Mouse (Mus musculus) spleen, adult 2 months (tissue): ENCODE data around the gene Onecut3.

Experiments used
- CTCF ChIP-seq: fragments of 200-500 bp; IDR thresholded peaks from 2 replicates; pipeline ENCODE4 v1.5.1; 2011; ENCODE audit warnings: mild to moderate bottlenecking, inconsistent platforms; ENCODE audit not compliant: insufficient read depth, insufficient read length, insufficient replicate concordance; ENCODE audit errors: extremely low read depth
- POLR2A ChIP-seq: fragments of 200-500 bp; IDR thresholded peaks from 2 replicates; pipeline ENCODE4 v1.6.1; 2011; ENCODE audit warnings: low read depth, low read length, inconsistent platforms

DNA sequence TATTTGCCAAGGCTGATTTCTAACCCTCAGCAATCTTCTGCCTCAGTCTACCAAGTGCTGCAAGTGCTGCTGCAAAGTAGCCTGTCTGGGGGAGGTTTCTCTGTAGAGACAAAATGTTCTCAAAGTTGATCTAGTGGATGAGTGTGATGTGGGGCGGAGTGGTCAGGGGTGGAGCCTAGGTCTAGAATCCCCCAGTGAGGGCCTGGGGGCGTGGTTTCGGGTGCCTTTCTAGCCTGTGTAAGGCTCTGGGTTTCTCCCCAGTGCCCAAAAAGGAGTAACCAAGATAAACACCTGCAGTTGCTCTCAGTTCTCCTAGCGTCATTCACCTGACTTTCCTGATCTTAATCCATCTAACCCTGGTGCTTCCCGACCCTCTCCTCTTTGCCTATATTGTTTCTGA is 13.6 kb upstream of the Onecut3 start:
- TF ChIP-seq POLR2A (no peak), CTCF (no peak)
